Mouse (Mus musculus): ENCODE data around the gene Cyp27b1. TPM values are rescaled to one million over a fixed set of nuclear protein-coding genes. Genes with fewer than 3 reads are reported as not detected.
"Not testable (repeated sequence)": the region's sequence is repeated elsewhere in the genome, so short reads cannot be mapped to it uniquely, and the experiment has no call there.

The Cyp27b1 gene
- polyA plus RNA-seq, 1 experiment from 2014 or later = 0.18 TPM

DNA sequence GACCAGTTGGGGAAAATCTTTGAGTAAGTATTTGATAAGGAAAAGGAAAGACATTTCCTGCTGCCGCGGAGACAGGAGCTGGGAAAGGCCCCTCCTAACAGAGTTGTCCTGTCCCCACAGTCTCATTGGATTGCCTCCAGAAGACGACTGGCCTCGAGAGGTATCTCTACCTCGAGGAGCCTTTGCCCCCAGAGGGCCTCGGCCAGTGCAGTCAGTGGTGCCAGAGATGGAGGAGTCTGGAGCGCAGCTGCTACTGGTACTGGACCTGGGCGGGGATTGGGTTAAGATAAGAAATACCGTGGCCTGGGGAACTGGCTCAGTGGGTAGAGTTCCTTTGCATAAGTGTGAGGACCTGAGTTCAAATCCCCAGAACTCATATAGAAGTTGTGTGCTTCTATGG, 17.9 kb downstream of the Cyp27b1 start:
- peaks cover 28% of the 10 kb centered on the region for H3K4me1 ChIP-seq (ENCODE audit: control insufficient read depth, insufficient read depth, low read depth, low read length)
- H3K27ac ChIP-seq (ENCODE audit: low read depth, low read length) = no peak overlapping the region
- H3K4me3 ChIP-seq (ENCODE audit: low read length) = no peak overlapping the region
- no peak overlapping the region for H3K4me2 ChIP-seq (ENCODE audit: low read length)
- H3K27me3 ChIP-seq (replicated peaks; ENCODE audit: control insufficient read depth, insufficient read depth, low read length) = no peaks in the 10 kb centered on the region
- WGBS = 84% methylated on average over 9 of the region's 9 CpGs
- no peaks in the 10 kb centered on the region for H3K9me3 ChIP-seq (ENCODE audit: control insufficient read depth, low read length)
- ATAC-seq = no peak
- H3K9ac ChIP-seq (ENCODE audit: low read depth, low read length) = no peak overlapping the region
- H3K36me3 ChIP-seq (ENCODE audit: control insufficient read depth, insufficient read depth, low read length) = peaks cover 38% of the 10 kb centered on the region

DNA sequence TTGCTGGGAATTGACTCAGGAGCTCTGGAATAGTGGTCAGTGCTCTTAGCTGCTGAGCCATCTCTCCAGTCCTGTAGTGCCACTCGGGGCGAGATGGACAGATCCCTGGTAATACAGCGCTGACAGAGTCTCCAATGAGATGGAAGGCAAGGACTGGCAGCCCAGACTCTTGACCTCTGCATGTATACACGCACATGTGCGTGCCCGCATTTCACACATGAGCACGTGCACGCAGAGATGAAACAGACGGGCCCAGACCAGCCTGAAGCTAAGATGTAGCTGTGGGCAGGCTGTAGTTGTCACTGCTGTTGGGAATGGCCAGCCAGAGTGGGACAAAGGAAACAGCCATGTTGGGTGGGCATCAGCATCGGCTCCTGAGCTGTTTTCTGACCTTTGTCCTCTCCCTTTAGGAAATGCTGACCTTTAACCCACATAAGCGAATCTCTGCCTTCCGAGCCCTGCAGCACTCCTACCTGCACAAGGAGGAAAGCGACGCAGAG, 18.5 kb downstream of the Cyp27b1 start:
- Histone ChIP-seq H3K27me3 (replicated peaks; ENCODE audit: control insufficient read depth, insufficient read depth, low read length) (no peaks in the 10 kb centered on the region), H3K36me3 (ENCODE audit: control insufficient read depth, insufficient read depth, low read length) (peaks cover 38% of the 10 kb centered on the region), H3K9me3 (ENCODE audit: control insufficient read depth, low read length) (no peaks in the 10 kb centered on the region), H3K27ac (ENCODE audit: low read depth, low read length) (no peak overlapping the region), H3K4me1 (ENCODE audit: control insufficient read depth, insufficient read depth, low read depth, low read length) (peaks cover 27% of the 10 kb centered on the region), H3K4me3 (ENCODE audit: low read length) (no peak overlapping the region), H3K4me2 (ENCODE audit: low read length) (no peak overlapping the region), H3K9ac (ENCODE audit: low read depth, low read length) (no peak overlapping the region)
- no peak for ATAC-seq
- 86% methylated on average over 14 of the region's 14 CpGs for WGBS

DNA sequence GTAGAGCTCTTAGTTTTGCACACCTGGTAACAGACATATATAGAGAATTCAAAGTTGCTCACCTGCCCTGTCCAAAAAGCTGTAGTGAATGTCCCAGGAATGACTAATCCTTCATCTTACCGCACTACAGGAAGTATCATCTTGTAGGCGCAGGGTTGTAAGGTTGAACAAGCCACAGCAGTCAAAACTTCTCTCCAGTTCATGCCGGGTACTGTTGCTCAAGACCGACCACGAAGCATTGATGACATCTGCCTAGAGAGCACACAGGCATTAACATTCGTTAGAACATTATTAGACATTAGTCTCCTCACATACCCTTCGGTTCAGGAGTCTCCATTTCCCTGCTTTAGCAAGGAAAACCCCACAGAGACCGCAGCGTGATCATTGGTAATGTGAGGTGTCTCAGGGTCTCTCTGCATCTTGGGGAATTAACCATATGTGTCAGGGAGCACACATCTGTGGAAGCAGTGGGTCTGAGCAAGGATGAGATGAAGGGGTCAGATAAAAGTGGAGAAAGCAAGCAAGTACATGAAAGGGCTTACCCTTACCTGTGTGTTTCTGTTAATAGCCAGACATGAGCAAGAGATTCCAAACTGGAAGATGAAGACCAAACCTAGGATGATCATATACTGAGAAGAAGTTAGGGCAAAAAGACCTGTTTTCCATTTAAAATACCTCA, 20.4 kb downstream of the Cyp27b1 start:
- Histone ChIP-seq H3K4me3 (ENCODE audit: low read length) (peak overlapping the region; percentile 72), H3K4me2 (ENCODE audit: low read length) (peak overlapping the region; percentile 86), H3K9me3 (ENCODE audit: control insufficient read depth, low read length) (no peaks in the 10 kb centered on the region), H3K27me3 (replicated peaks; ENCODE audit: control insufficient read depth, insufficient read depth, low read length) (no peaks in the 10 kb centered on the region), H3K36me3 (ENCODE audit: control insufficient read depth, insufficient read depth, low read length) (peaks cover 38% of the 10 kb centered on the region), H3K27ac (ENCODE audit: low read depth, low read length) (peak overlapping the region; percentile 96; the same call in 1 of the 2 replicates), H3K9ac (ENCODE audit: low read depth, low read length) (peak overlapping the region; percentile 78; the same call in 1 of the 2 replicates), H3K4me1 (ENCODE audit: control insufficient read depth, insufficient read depth, low read depth, low read length) (peaks cover 23% of the 10 kb centered on the region)
- WGBS = 81% methylated on average over 9 of the region's 9 CpGs
- no peak for ATAC-seq

DNA sequence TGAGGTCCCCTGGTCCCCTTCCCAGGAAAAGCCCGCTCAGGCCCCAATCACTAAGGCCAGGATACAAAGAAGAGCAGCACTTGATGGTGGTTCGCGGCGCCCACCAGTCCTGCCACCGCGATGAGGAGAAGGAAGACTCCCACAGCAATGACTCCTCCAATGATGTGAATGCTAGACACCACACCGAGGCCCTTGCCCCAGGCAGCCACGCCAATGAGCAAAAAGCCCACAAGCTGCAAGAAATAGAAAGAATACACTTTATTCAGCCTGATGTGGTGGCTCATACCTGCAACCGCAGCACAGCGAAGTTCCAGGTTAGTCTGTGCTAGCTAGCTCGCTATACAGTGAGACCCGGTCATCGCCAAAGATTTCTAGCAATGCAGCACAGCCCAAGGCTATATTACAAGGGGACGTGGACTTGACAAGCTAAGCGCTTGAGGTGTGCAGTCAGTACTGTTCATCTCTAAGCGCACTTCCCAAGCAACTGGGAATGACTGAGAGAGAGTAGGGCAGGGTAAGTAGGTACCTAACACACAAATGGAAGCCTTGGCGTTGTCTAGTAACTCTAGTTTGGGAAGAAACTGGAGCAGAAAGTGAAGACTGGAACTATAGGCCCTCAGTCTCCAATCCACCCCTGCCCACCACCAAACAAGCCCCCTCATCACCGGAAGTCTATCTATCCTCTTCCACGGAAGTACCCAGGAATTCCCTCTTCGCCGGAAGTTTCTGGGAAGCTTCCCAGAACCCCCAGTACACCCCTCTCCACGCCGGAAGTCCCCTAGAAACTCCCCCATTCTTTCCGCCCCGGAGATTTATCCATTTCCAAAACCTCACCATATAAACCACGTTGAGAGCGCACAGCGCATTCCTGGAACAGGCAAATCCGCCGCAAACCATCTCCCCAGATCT, 21.5 kb downstream of the Cyp27b1 start:
- Histone ChIP-seq H3K27ac (ENCODE audit: low read depth, low read length) (peak overlapping the region; percentile 96), H3K9me3 (ENCODE audit: control insufficient read depth, low read length) (no peaks in the 10 kb centered on the region), H3K27me3 (replicated peaks; ENCODE audit: control insufficient read depth, insufficient read depth, low read length) (no peaks in the 10 kb centered on the region), H3K4me2 (ENCODE audit: low read length) (peak overlapping the region; percentile 86), H3K4me3 (ENCODE audit: low read length) (peak overlapping the region; percentile 72), H3K36me3 (ENCODE audit: control insufficient read depth, insufficient read depth, low read length) (peaks cover 38% of the 10 kb centered on the region), H3K9ac (ENCODE audit: low read depth, low read length) (peak overlapping the region; percentile 78), H3K4me1 (ENCODE audit: control insufficient read depth, insufficient read depth, low read depth, low read length) (peaks cover 23% of the 10 kb centered on the region)
- 8% methylated on average over 30 of the region's 30 CpGs for WGBS
- peak; percentile 86 for ATAC-seq

DNA sequence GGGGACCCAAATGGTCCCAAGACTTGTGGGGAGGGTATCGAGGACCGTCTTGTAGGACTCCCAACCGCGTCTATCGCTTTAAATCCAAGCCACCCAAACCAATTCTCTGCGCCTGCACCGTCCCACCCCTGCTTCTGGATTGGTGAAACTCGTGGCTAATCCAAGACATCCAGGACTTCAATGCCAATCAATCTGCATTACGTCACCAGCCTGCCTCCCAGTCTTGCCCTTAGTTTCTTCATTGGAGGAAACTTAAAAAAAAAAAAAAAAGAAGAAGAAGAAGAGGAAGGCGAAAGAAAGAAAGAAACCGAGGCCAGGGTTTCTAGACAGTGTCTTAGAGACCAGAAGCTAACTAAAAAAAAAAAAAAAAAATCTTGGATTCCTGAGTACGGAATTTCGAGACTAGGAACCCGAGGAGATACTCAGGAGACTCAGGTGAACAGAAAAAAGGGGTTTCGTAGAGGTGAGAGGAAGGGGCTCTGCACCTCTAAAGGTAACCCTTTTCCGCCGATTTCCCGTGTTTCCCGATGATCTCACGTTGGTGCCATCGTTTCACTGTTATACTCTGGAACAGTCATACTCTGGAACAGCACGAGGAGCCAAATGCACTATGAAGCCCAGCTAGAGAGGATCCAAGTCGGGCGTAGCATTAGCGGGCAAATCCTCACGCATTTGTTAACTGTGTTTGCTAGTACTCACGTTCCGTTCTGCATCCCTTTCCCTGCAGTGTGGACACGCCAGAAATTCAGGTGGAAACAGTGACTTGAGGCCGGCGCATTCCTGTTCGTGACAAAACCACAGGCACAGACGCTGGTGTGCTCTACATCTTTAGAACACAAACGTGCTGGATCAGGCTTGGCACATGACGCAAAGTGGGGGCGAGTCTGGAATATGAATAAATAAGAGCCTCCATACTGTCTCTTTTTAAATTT, 22.4 kb downstream of the Cyp27b1 start, which contains the start of gene Tspan31:
Gene Tspan31, minus strand, starts transcription at position 75 of the 932 bp plus-strand sequence.
- peak; percentile 94 for ATAC-seq
- Histone ChIP-seq H3K27me3 (replicated peaks; ENCODE audit: control insufficient read depth, insufficient read depth, low read length) (no peaks in the 10 kb centered on the region), H3K9ac (ENCODE audit: low read depth, low read length) (peak within 1 kb of the TSS; percentile 78), H3K4me3 (ENCODE audit: low read length) (peak within 1 kb of the TSS; percentile 72), H3K4me1 (ENCODE audit: control insufficient read depth, insufficient read depth, low read depth, low read length) (peaks cover 19% of the 10 kb centered on the region), H3K36me3 (ENCODE audit: control insufficient read depth, insufficient read depth, low read length) (peaks cover 31% of the 10 kb centered on the region), H3K9me3 (ENCODE audit: control insufficient read depth, low read length) (no peaks in the 10 kb centered on the region), H3K27ac (ENCODE audit: low read depth, low read length) (peak within 1 kb of the TSS; percentile 96), H3K4me2 (ENCODE audit: low read length) (peak within 1 kb of the TSS; percentile 86)
- WGBS = 1% methylated on average over 36 of the region's 36 CpGs

DNA sequence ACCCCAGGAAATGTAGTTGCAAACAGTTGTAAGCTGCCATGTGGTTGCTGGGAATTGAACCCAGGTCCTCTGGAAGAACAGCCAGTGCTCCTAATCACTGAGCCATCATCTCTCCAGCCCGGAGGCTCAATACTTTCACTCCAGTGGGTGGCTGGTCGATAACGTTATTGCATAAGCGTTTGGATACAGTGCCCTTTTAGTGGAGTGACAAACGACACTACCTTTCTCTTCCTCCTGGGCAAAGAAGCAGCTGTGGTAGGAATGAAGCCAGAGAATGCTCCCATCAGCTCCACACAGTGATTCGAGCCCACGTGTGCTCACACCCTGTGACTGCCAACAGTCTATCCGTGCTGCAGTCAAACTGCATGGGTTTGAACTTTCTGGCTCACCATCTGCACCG, 23.2 kb downstream of the Cyp27b1 start:
- peaks cover 21% of the 10 kb centered on the region for H3K4me1 ChIP-seq (ENCODE audit: control insufficient read depth, insufficient read depth, low read depth, low read length)
- H3K27ac ChIP-seq (ENCODE audit: low read depth, low read length) = no peak overlapping the region
- peak overlapping the region; percentile 77 for H3K4me2 ChIP-seq (ENCODE audit: low read length)
- no peak overlapping the region; the same call in 1 of the 2 replicates for H3K9ac ChIP-seq (ENCODE audit: low read depth, low read length)
- H3K27me3 ChIP-seq (replicated peaks; ENCODE audit: control insufficient read depth, insufficient read depth, low read length) = no peaks in the 10 kb centered on the region
- peak overlapping the region; percentile 72 for H3K4me3 ChIP-seq (ENCODE audit: low read length)
- no peaks in the 10 kb centered on the region for H3K9me3 ChIP-seq (ENCODE audit: control insufficient read depth, low read length)
- H3K36me3 ChIP-seq (ENCODE audit: control insufficient read depth, insufficient read depth, low read length) = peaks cover 24% of the 10 kb centered on the region
- WGBS = 81% methylated on average over 9 of the region's 9 CpGs
- ATAC-seq = no peak

DNA sequence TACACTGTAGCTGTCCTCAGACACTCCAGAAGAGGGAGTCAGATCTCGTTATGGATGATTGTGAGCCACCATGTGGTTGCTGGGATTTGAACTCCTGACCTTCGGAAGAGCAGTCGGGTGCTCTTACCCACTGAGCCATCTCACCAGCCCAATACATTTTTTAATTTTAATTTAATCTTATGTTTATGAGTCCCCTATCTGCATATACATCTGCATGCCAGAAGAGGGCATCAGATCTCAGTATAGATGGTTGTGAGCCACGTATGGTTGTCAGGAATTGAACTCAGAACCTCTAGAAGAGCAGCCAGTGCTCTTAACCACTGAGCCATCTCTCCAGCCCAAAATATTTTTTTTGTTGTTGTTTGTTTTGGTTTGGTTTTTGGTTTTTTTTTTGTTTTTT, 24.2 kb downstream of the Cyp27b1 start:
- H3K9ac ChIP-seq (ENCODE audit: low read depth, low read length); H3K4me3 ChIP-seq (ENCODE audit: low read length); H3K27me3 ChIP-seq (replicated peaks; ENCODE audit: control insufficient read depth, insufficient read depth, low read length); ATAC-seq; H3K4me2 ChIP-seq (ENCODE audit: low read length); H3K9me3 ChIP-seq (ENCODE audit: control insufficient read depth, low read length); H3K27ac ChIP-seq (ENCODE audit: low read depth, low read length): not testable (repeated sequence)
- WGBS = 72% methylated on average over 4 of the region's 4 CpGs
- Histone ChIP-seq H3K4me1 (ENCODE audit: control insufficient read depth, insufficient read depth, low read depth, low read length) (peaks cover 24% of the 10 kb centered on the region), H3K36me3 (ENCODE audit: control insufficient read depth, insufficient read depth, low read length) (peaks cover 14% of the 10 kb centered on the region)

DNA sequence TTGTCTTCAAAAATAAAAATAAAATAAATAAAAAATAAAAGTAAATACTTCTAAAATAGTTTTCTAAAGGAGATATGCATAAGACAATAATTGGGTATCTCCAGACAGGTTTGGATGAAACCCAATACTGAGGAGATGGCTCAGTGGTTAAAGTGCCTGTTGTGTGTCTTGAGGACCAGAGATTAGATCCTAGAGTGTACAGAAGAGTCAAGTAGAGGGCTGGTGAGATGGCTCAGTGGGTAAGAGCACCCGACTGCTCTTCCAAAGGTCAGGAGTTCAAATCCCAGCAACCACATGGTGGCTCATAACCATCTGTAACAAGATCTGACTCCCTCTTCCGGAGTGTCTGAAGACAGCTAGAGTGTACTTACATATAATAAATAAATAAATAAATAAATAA, 24.9 kb downstream of the Cyp27b1 start:
- not testable (repeated sequence) for H3K27me3 ChIP-seq (replicated peaks; ENCODE audit: control insufficient read depth, insufficient read depth, low read length); H3K9me3 ChIP-seq (ENCODE audit: control insufficient read depth, low read length); H3K4me2 ChIP-seq (ENCODE audit: low read length); H3K9ac ChIP-seq (ENCODE audit: low read depth, low read length); H3K27ac ChIP-seq (ENCODE audit: low read depth, low read length); ATAC-seq; H3K4me3 ChIP-seq (ENCODE audit: low read length); H3K36me3 ChIP-seq (ENCODE audit: control insufficient read depth, insufficient read depth, low read length)
- peaks cover 24% of the 10 kb centered on the region for H3K4me1 ChIP-seq (ENCODE audit: control insufficient read depth, insufficient read depth, low read depth, low read length)
- WGBS = 63% methylated on average over 2 of the region's 2 CpGs
